Mouse (Mus musculus) heart, adult 2 months (tissue): ENCODE results near the gene Ets1.

Experiments
- CTCF ChIP-seq: fragments of 200-600 bp; IDR thresholded peaks from 2 replicates; pipeline ENCODE4 v1.8.1; 2022; ENCODE audit warnings: antibody characterized with exemption, mild to moderate bottlenecking, moderate library complexity
- EP300 ChIP-seq: fragments of 200-500 bp; IDR thresholded peaks from 2 replicates; pipeline ENCODE4 v1.6.1; 2011; ENCODE audit warnings: low read depth, low read length, control low read depth; ENCODE audit not compliant: insufficient read depth

GRCm38 (mm10) chr9:32719941-32720263 lies 83.9 kb downstream of the Ets1 start:
- no peak for TF ChIP-seq CTCF
- TF ChIP-seq EP300: no peak
